Mouse (Mus musculus) frontal cortex, postnatal 36 days (tissue): ENCODE data around the gene Hoxb5.

Experiments used
- DNase-seq, 2 experiments: peaks; one replicate each; pipeline ENCODE4 v3.0.0; 2022; ENCODE audit warnings: low spot score in 2 of 2

Hoxb5 gene

GRCm38 (mm10) chr11:96338957-96339855 is 36.1 kb downstream of the Hoxb5 start:
- no peak for DNase-seq

GRCm38 (mm10) chr11:96340698-96341365 is 37.7 kb downstream of the Hoxb5 start:
- no peak for DNase-seq

GRCm38 (mm10) chr11:96341701-96342575 is 38.8 kb downstream of the Hoxb5 start:
- DNase-seq, result no peak

GRCm38 (mm10) chr11:96342576-96342930 is 39.4 kb downstream of the Hoxb5 start:
- DNase-seq, result no peak

GRCm38 (mm10) chr11:96343206-96343745 is 40.1 kb downstream of the Hoxb5 start:
- DNase-seq, result no peak

GRCm38 (mm10) chr11:96344061-96344877 is 41.1 kb downstream of the Hoxb5 start:
- DNase-seq, result no peak

- no peak for DNase-seq
These were observed 41.7 kb downstream of the Hoxb5 start for GRCm38 (mm10) chr11:96344878-96345159.

- DNase-seq, result no peak
These were observed 42.2 kb downstream of the Hoxb5 start for GRCm38 (mm10) chr11:96345220-96345892.

GRCm38 (mm10) chr11:96345893-96346806 is 43.0 kb downstream of the Hoxb5 start:
- no peak for DNase-seq

- no peak for DNase-seq
These were observed 43.9 kb downstream of the Hoxb5 start for GRCm38 (mm10) chr11:96346916-96347520.

GRCm38 (mm10) chr11:96347717-96348116 is 44.6 kb downstream of the Hoxb5 start:
- DNase-seq, result no peak

- no peak for DNase-seq
These were observed 45.2 kb downstream of the Hoxb5 start for GRCm38 (mm10) chr11:96348141-96348928.

- DNase-seq, result no peak
These were observed 45.9 kb downstream of the Hoxb5 start for GRCm38 (mm10) chr11:96348988-96349387.

GRCm38 (mm10) chr11:96349491-96350340 is 46.6 kb downstream of the Hoxb5 start:
- DNase-seq, result no peak

- DNase-seq, result no peak
These were observed 47.1 kb downstream of the Hoxb5 start, which contains the start of gene Hoxb2 for GRCm38 (mm10) chr11:96350341-96350624. Gene Hoxb2 (plus strand): TSS chr11:96350525.

- no peak for DNase-seq
These were observed 47.7 kb downstream of the Hoxb5 start for GRCm38 (mm10) chr11:96350791-96351190.

GRCm38 (mm10) chr11:96351312-96351711 is 48.2 kb downstream of the Hoxb5 start:
- DNase-seq, result no peak
